22 mouse cellular contexts compared by ENCODE assay signal in genomic region chr13:94480256-94480655, GRCm38 (mm10).
A peak's percentile ranks its signal among the peaks of the same experiment; 100 is the strongest.
DNase-seq lines count a peak whose midpoint lies in the region; ATAC-seq and TF ChIP-seq lines count a peak whose summit lies in the region.
"Had no signal": no experiment of that assay in that cellular context is flagged by ENCODE, and none has a peak within 500 bp of the region (broad histone marks: within the 10 kb centered on the region; RNA-seq: fewer than 3 reads in every experiment).

No protein-coding gene starts in this region.

- no peak for TF ChIP-seq POLR2A in brain, embryonic 14.5 days (IDR thresholded peaks at IDR 0.05; ENCODE audit: borderline replicate concordance, extremely low read depth, insufficient read depth, insufficient read length, poor library complexity, severe bottlenecking)

- no peaks in the 10 kb centered on the region for H3K27me3 ChIP-seq in neural tube, embryonic 15.5 days (replicated peaks)
- no peaks in the 10 kb centered on the region for H3K27me3 ChIP-seq in liver, embryonic 12.5 days (replicated peaks)
- H3K27me3 ChIP-seq: CH12.LX; embryonic facial prominence, embryonic 12.5 days; forebrain, embryonic 13.5 days; forebrain, embryonic 15.5 days; Patski had no signal

- intact Hi-C loops in heart, postnatal 10 days (cut with DNase I): no loop called here

- ATAC-seq in neural tube, embryonic 15.5 days (ENCODE audit: low FRiP score): no peak
- no peak for ATAC-seq in liver, embryonic 12.5 days
- ATAC-seq: activated CD4-positive, CD25-positive, alpha-beta regulatory T cell, adult 4 months; CD4-positive, CD25-positive, alpha-beta regulatory T cell, adult 4 months; forebrain, embryonic 13.5 days; forebrain, embryonic 15.5 days; forebrain, postnatal 0 days; Patski had no signal

- no peaks in the 10 kb centered on the region for H3K9me3 ChIP-seq in neural tube, embryonic 15.5 days (replicated peaks)
- no peaks in the 10 kb centered on the region for H3K9me3 ChIP-seq in liver, embryonic 12.5 days (replicated peaks)
- H3K9me3 ChIP-seq: embryonic facial prominence, embryonic 12.5 days; forebrain, embryonic 13.5 days; forebrain, embryonic 15.5 days had no signal

- peak overlapping the region; percentile 24; the same call in 1 of the 2 replicates for H3K27ac ChIP-seq in neural tube, embryonic 15.5 days (replicated peaks)
- H3K27ac ChIP-seq in liver, embryonic 12.5 days: no peak overlapping the region
- H3K27ac ChIP-seq: embryonic facial prominence, embryonic 10.5 days; embryonic facial prominence, embryonic 12.5 days; forebrain, embryonic 13.5 days; forebrain, embryonic 15.5 days had no signal

- no peak overlapping the region for H3K9ac ChIP-seq in neural tube, embryonic 15.5 days (replicated peaks)
- H3K9ac ChIP-seq in liver, embryonic 12.5 days: no peak overlapping the region
- H3K9ac ChIP-seq: embryonic facial prominence, embryonic 12.5 days; forebrain, embryonic 13.5 days; forebrain, embryonic 15.5 days; forebrain, postnatal 0 days had no signal

- no peak overlapping the region for H3K4me2 ChIP-seq in neural tube, embryonic 15.5 days
- H3K4me2 ChIP-seq in liver, embryonic 12.5 days: no peak overlapping the region
- H3K4me2 ChIP-seq: embryonic facial prominence, embryonic 12.5 days; forebrain, embryonic 13.5 days; forebrain, embryonic 15.5 days had no signal

- peaks cover 27% of the 10 kb centered on the region for H3K36me3 ChIP-seq in neural tube, embryonic 15.5 days
- peaks cover 83% of the 10 kb centered on the region for H3K36me3 ChIP-seq in liver, embryonic 12.5 days

- no peak overlapping the region for H3K4me3 ChIP-seq in neural tube, embryonic 15.5 days (replicated peaks)
- H3K4me3 ChIP-seq in liver, embryonic 12.5 days: no peak overlapping the region
- H3K4me3 ChIP-seq: embryonic facial prominence, embryonic 10.5 days; embryonic facial prominence, embryonic 12.5 days; forebrain, embryonic 13.5 days; forebrain, embryonic 15.5 days had no signal

- peak; percentile 33 for DNase-seq in heart, adult 11 months
- DNase-seq in heart, postnatal 10 days: no peak
- peak; percentile 34 for DNase-seq in brain, embryonic 14.5 days (ENCODE audit: low read depth)
- DNase-seq: adrenal gland, postnatal 10 days; adrenal gland, postnatal 25 days; B cell, adult 2 months; cerebellum, adult 11-12 months; cerebellum, adult 2 months; cerebellum, adult 9-10 months; cerebellum, postnatal 10 days; cerebellum, postnatal 25 days; forebrain, postnatal 0 days had no signal

- no peak for TF ChIP-seq CTCF in brain, embryonic 14.5 days (IDR thresholded peaks at IDR 0.05; ENCODE audit: borderline replicate concordance, extremely low read depth, insufficient read depth, insufficient read length)

- 0 out of 2 replicates have a peak, but pooled peaks cover 4% of the 10 kb centered on the region for H3K4me1 ChIP-seq in neural tube, embryonic 15.5 days
- H3K4me1 ChIP-seq in liver, embryonic 12.5 days: no peaks in the 10 kb centered on the region
- H3K4me1 ChIP-seq: embryonic facial prominence, embryonic 10.5 days; embryonic facial prominence, embryonic 12.5 days; forebrain, embryonic 13.5 days; forebrain, embryonic 15.5 days had no signal

- 39% methylated on average over 7 of the region's 7 CpGs for WGBS in neural tube, embryonic 15.5 days
- WGBS in liver, embryonic 12.5 days (ENCODE audit: insufficient replicate concordance): 79% methylated on average over 7 of the region's 7 CpGs

Comparison
In these comparisons a context has a peak if more than half of its experiments do, and no peak if none do; other contexts are left out.
1. DNase-seq: peak in heart, adult 11 months (single experiment) and brain, embryonic 14.5 days (single experiment); none in heart, postnatal 10 days (0 of 2).